Mouse (Mus musculus) MEL (cell line): Measurements from ENCODE around the gene Slc4a4. TPM values are rescaled to one million over a fixed set of nuclear protein-coding genes. Genes with fewer than 3 reads are reported as not detected.

Source experiments
- DNase-seq: peaks from one replicate; pipeline ENCODE4 v3.0.0; 2011; ENCODE audit warnings: low read depth, low spot score
- H3K27ac ChIP-seq: 2 replicates; pipeline ENCODE4 v1.5.1; 2012; ENCODE audit warnings: low read depth, mild to moderate bottlenecking, control low read depth, low read length, moderate library complexity; ENCODE audit not compliant: control insufficient read depth
- H3K27me3 ChIP-seq, 2 experiments: fragments of 150-350 bp in 1 of 2; sonication (generic) in 1 of 2; 2 replicates each; pipeline ENCODE4 v1.6.1; 2012; ENCODE audit warnings: low read length in 2 of 2, mild to moderate bottlenecking in 2 of 2, improper control_type of control experiment in 1 of 2, moderate library complexity in 1 of 2; ENCODE audit not compliant: insufficient read depth in 2 of 2, control insufficient read depth in 1 of 2
- H3K36me3 ChIP-seq, 2 experiments: 2 replicates each; pipeline ENCODE4 v1.6.1; 2012 to 2014; ENCODE audit warnings: low read length in 2 of 2, improper control_type of control experiment in 1 of 2, inconsistent platforms in 1 of 2, mild to moderate bottlenecking in 1 of 2; ENCODE audit not compliant: insufficient read depth in 2 of 2, control insufficient read depth in 1 of 2
- H3K4me1 ChIP-seq, 2 experiments: fragments of 150-350 bp in 1 of 2; sonication (generic) in 1 of 2; 2 replicates each; pipeline ENCODE4 v1.6.1; 2012; ENCODE audit warnings: low read length in 2 of 2, improper control_type of control experiment in 1 of 2, mild to moderate bottlenecking in 1 of 2; ENCODE audit not compliant: insufficient read depth in 2 of 2, control insufficient read depth in 1 of 2
- H3K4me3 ChIP-seq, 2 experiments: fragments of 150-350 bp in 1 of 2; sonication (generic) in 1 of 2; 2 replicates each; pipeline ENCODE4 v1.5.1; 2012; ENCODE audit warnings: low read depth in 2 of 2, low read length in 2 of 2, mild to moderate bottlenecking in 2 of 2, moderate library complexity in 2 of 2, control low read depth in 1 of 2, improper control_type of control experiment in 1 of 2; ENCODE audit not compliant: control insufficient read depth in 1 of 2, insufficient read depth in 1 of 2
- H3K79me2 ChIP-seq: 2 replicates; pipeline ENCODE4 v1.6.1; 2012; ENCODE audit warnings: mild to moderate bottlenecking, low read length, moderate library complexity; ENCODE audit not compliant: control insufficient read depth, poor library complexity, insufficient read depth
- H3K9ac ChIP-seq: 2 replicates; pipeline ENCODE4 v1.6.1; 2012; ENCODE audit warnings: low read depth, mild to moderate bottlenecking, control low read depth, low read length, moderate library complexity; ENCODE audit not compliant: control insufficient read depth, poor library complexity, severe bottlenecking
- H3K9me3 ChIP-seq: fragments of 150-350 bp; sonication (generic); replicated peaks from 2 replicates; pipeline ENCODE4 v1.6.1; 2012; ENCODE audit warnings: mild to moderate bottlenecking, low read length, improper control_type of control experiment, moderate library complexity; ENCODE audit not compliant: insufficient read depth
- BHLHE40 ChIP-seq: IDR thresholded peaks from 2 replicates; pipeline ENCODE4 v1.6.1; 2012; ENCODE audit warnings: low read depth, mild to moderate bottlenecking, inconsistent platforms, low read length, improper control_type of control experiment, borderline replicate concordance
- CHD2 ChIP-seq: IDR thresholded peaks from 2 replicates; pipeline ENCODE4 v1.6.1; 2011; ENCODE audit warnings: low read length, improper control_type of control experiment
- E2F4 ChIP-seq: IDR thresholded peaks from 2 replicates; pipeline ENCODE4 v1.6.1; 2011; ENCODE audit warnings: low read depth, low read length, improper control_type of control experiment, borderline replicate concordance
- ELF1 ChIP-seq: IDR thresholded peaks from 2 replicates; pipeline ENCODE4 v1.6.1; 2014; ENCODE audit warnings: low read depth, mild to moderate bottlenecking, inconsistent platforms, low read length, improper control_type of control experiment, moderate library complexity
- ETS1 ChIP-seq: IDR thresholded peaks from 2 replicates; pipeline ENCODE4 v1.6.1; 2012; ENCODE audit warnings: low read depth, mild to moderate bottlenecking, inconsistent platforms, low read length, improper control_type of control experiment, moderate library complexity
- GABPA ChIP-seq: IDR thresholded peaks from 2 replicates; pipeline ENCODE4 v1.6.1; 2012; ENCODE audit warnings: low read depth, mild to moderate bottlenecking, inconsistent platforms, low read length, improper control_type of control experiment, moderate library complexity
- GATA1 ChIP-seq: IDR thresholded peaks from 2 replicates; pipeline ENCODE4 v1.6.1; 2011; ENCODE audit warnings: low read depth, low read length, improper control_type of control experiment
- JUND ChIP-seq: IDR thresholded peaks from 2 replicates; pipeline ENCODE4 v1.6.1; 2011; ENCODE audit warnings: low read depth, mild to moderate bottlenecking, improper control_type of control experiment, low read length
- KAT2A ChIP-seq: conservative IDR thresholded peaks from 2 replicates; pipeline ENCODE4 v1.6.1; 2012; ENCODE audit warnings: low read depth, low read length, improper control_type of control experiment, inconsistent platforms
- MAFK ChIP-seq: IDR thresholded peaks from 2 replicates; pipeline ENCODE4 v1.6.1; 2011; ENCODE audit warnings: low read depth, mild to moderate bottlenecking, low read length, improper control_type of control experiment, borderline replicate concordance
- NRF1 ChIP-seq: IDR thresholded peaks from 2 replicates; pipeline ENCODE4 v1.6.1; 2014; ENCODE audit warnings: low read depth, mild to moderate bottlenecking, inconsistent platforms, low read length, improper control_type of control experiment, moderate library complexity; ENCODE audit not compliant: poor library complexity, insufficient read depth, severe bottlenecking
- POLR2A ChIP-seq, 2 experiments: IDR thresholded peaks; 2 replicates each; pipeline ENCODE4 v1.6.1; 2011 to 2012; ENCODE audit warnings: low read length in 2 of 2, mild to moderate bottlenecking in 2 of 2, control low read depth in 1 of 2, improper control_type of control experiment in 1 of 2, low read depth in 1 of 2, moderate library complexity in 1 of 2; ENCODE audit not compliant: control insufficient read depth in 1 of 2, insufficient read depth in 1 of 2, poor library complexity in 1 of 2
- POLR2AphosphoS2 ChIP-seq: IDR thresholded peaks from 2 replicates; pipeline ENCODE4 v1.6.1; 2011; ENCODE audit warnings: low read length, improper control_type of control experiment
- POLR2AphosphoS5 ChIP-seq: IDR thresholded peaks from 2 replicates; pipeline ENCODE4 v1.6.1; 2012; ENCODE audit warnings: low read depth, borderline replicate concordance, mild to moderate bottlenecking, inconsistent platforms, low read length, moderate library complexity, mixed read lengths
- TAL1 ChIP-seq: IDR thresholded peaks from 2 replicates; pipeline ENCODE4 v1.6.1; 2012; ENCODE audit warnings: mild to moderate bottlenecking, inconsistent platforms, low read length, moderate library complexity, mixed read lengths
- TBP ChIP-seq: IDR thresholded peaks from 2 replicates; pipeline ENCODE4 v1.8.0; 2011; ENCODE audit warnings: low read depth, low read length, improper control_type of control experiment
- UBTF ChIP-seq: IDR thresholded peaks from 2 replicates; pipeline ENCODE4 v1.6.1; 2012; ENCODE audit warnings: low read depth, mild to moderate bottlenecking, inconsistent platforms, low read length, improper control_type of control experiment, moderate library complexity, borderline replicate concordance; ENCODE audit not compliant: insufficient read depth
- USF1 ChIP-seq: IDR thresholded peaks from 2 replicates; pipeline ENCODE4 v1.6.1; 2014; ENCODE audit warnings: low read depth, mild to moderate bottlenecking, inconsistent platforms, low read length, improper control_type of control experiment, moderate library complexity
- USF2 ChIP-seq, 2 experiments: IDR thresholded peaks; 2 replicates each; pipeline ENCODE4 v1.6.1; 2011 to 2012; ENCODE audit warnings: improper control_type of control experiment in 2 of 2, low read length in 2 of 2, borderline replicate concordance in 1 of 2, inconsistent platforms in 1 of 2, low read depth in 1 of 2, mild to moderate bottlenecking in 1 of 2; ENCODE audit not compliant: insufficient read depth in 1 of 2
- ZKSCAN1 ChIP-seq: IDR thresholded peaks from 2 replicates; pipeline ENCODE4 v1.6.1; 2012; ENCODE audit warnings: low read depth, mild to moderate bottlenecking, inconsistent platforms, low read length, improper control_type of control experiment, moderate library complexity
- ZMIZ1 ChIP-seq: IDR thresholded peaks from 2 replicates; pipeline ENCODE4 v1.6.1; 2012; ENCODE audit warnings: low read depth, mild to moderate bottlenecking, inconsistent platforms, low read length, improper control_type of control experiment, moderate library complexity
- polyA plus RNA-seq, 2 experiments: library from polyadenylated mRNA; stranded (reverse) in 1 of 2; unstranded in 1 of 2; fragments of >175 nt in 1 of 2; fragments of >200 nt in 1 of 2; gene quantifications; 2 replicates each; pipeline versions ENCODE4 v1.2.1 to v1.2.4; 2012; ENCODE audit warnings: low replicate concordance in 2 of 2, low read depth in 1 of 2; ENCODE audit not compliant: insufficient read length in 2 of 2, insufficient read depth in 1 of 2, missing spikeins in 1 of 2
- total RNA-seq: library from RNA; depleted of rRNA; stranded (reverse); fragments of 300-350 nt; gene quantifications from 2 replicates; pipeline ENCODE4 v1.2.3, GENCODE M21; 2012

The Slc4a4 gene
- total and polyA plus RNA-seq, 3 experiments, result not detected

DNA sequence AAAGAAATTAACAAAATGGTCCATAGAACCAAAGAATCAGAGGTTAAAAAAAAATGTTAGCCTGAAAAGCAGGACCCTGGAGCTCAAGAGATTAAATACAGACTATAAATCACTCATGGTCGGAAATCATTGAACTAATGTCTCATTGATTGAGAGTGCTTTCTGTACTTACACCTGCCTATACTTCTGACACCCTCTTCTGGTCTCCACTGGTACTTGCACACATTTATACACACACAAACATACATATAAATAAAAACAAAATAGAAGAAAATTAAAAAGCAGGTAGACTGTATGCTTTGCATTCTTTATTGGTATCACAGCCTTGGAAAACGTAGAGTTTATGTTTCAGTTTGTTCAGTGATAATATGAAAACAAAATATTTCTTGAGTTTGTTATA lies 341.3 kb downstream of the Slc4a4 start:
- H3K9ac ChIP-seq, result no peak overlapping the region
- no peaks in the 10 kb centered on the region for H3K4me1 ChIP-seq
- no peak for DNase-seq
- H3K4me3 ChIP-seq, result no peak overlapping the region
- H3K27me3 ChIP-seq, result no peaks in the 10 kb centered on the region
- H3K9me3 ChIP-seq, result no peaks in the 10 kb centered on the region
- no peaks in the 10 kb centered on the region for H3K36me3 ChIP-seq
- H3K79me2 ChIP-seq, result no peaks in the 10 kb centered on the region
- H3K27ac ChIP-seq, result no peak overlapping the region
- TF ChIP-seq ETS1 (no peak), ZKSCAN1 (no peak), POLR2AphosphoS2 (no peak), POLR2A (IDR thresholded peaks at IDR 0.05; ENCODE audit: control insufficient read depth in 1 of 2, insufficient read depth in 1 of 2, low read depth in 1 of 2, low read length in 2 of 2, poor library complexity in 1 of 2) (no peak), USF1 (no peak), GABPA (no peak), POLR2AphosphoS5 (no peak), E2F4 (no peak), NRF1 (no peak)
- TF ChIP-seq, all 39 proteins: peak for 0

DNA sequence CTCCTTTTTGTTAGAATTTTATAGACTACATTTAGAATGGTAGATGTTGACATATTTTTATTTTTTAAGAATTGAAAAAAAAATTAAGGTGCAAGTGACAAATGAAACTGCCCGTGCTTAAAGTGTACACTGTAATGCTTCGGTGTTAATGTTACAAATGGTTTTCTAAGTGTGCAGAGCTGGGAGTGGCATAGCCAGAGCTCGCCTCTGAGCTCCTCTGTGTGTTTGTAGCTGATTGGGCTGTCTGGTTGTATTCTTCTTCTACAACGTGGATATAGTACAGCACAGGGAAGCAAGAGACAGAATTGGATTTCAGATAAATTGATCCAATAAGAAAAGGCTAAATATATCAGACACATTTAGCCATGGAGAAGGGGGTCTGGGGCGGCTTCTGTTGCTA lies 343.0 kb downstream of the Slc4a4 start:
- TF ChIP-seq TBP (no peak), MAFK (no peak), KAT2A (no peak), JUND (no peak), USF2 (IDR thresholded peaks at IDR 0.05; ENCODE audit: borderline replicate concordance in 1 of 2, insufficient read depth in 1 of 2, low read depth in 1 of 2, low read length in 2 of 2) (no peak), ELF1 (no peak), GATA1 (no peak), BHLHE40 (no peak), ZKSCAN1 (no peak), UBTF (no peak), POLR2AphosphoS5 (no peak), TAL1 (no peak), USF1 (no peak), CHD2 (no peak), POLR2AphosphoS2 (no peak), ZMIZ1 (no peak), NRF1 (no peak)
- H3K79me2 ChIP-seq, result no peaks in the 10 kb centered on the region
- no peak overlapping the region for H3K27ac ChIP-seq
- no peaks in the 10 kb centered on the region for H3K9me3 ChIP-seq
- no peak overlapping the region for H3K9ac ChIP-seq
- H3K4me3 ChIP-seq, result no peak overlapping the region
- no peak for DNase-seq
- H3K27me3 ChIP-seq, result no peaks in the 10 kb centered on the region
- H3K36me3 ChIP-seq, result no peaks in the 10 kb centered on the region
- H3K4me1 ChIP-seq, result no peaks in the 10 kb centered on the region
